Mouse (Mus musculus) activated CD4-positive, CD25-positive, alpha-beta regulatory T cell, adult 4 months (primary cell): ENCODE data around the gene Car14. TPM values are rescaled to one million over a fixed set of nuclear protein-coding genes. Genes with fewer than 3 reads are reported as not detected.
"Not testable (repeated sequence)": the region's sequence is repeated elsewhere in the genome, so short reads cannot be mapped to it uniquely, and the experiment has no call there.

Experiments
- ATAC-seq: one replicate; pipeline ENCODE4 v1.8.0; 2017
- polyA plus RNA-seq, 2 experiments: library from polyadenylated mRNA; unstranded; fragments of 100-300 nt; shearing (Covaris generic); gene quantifications; one replicate each; pipeline ENCODE4 v1.2.1; 2017

Gene Car14
- polyA plus RNA-seq, 2 experiments from 2014 or later: not detected

- no peak for ATAC-seq
Measured at GRCm38 (mm10) chr3:95891211-95892065, 13.1 kb downstream of the Car14 start, which contains the start of gene BC028528. BC028528 (minus strand) TSS chr3:95892005.

- ATAC-seq: no peak
Measured at GRCm38 (mm10) chr3:95889664-95890063, 14.8 kb downstream of the Car14 start.

GRCm38 (mm10) chr3:95887596-95887995 lies 16.9 kb downstream of the Car14 start:
- ATAC-seq: no peak

GRCm38 (mm10) chr3:95884400-95884799 lies 20.1 kb downstream of the Car14 start:
- ATAC-seq: no peak

- no peak for ATAC-seq
Measured at GRCm38 (mm10) chr3:95882816-95883425, 21.6 kb downstream of the Car14 start.

GRCm38 (mm10) chr3:95881979-95882815 lies 22.3 kb downstream of the Car14 start, which contains the start of gene Ciart:
Ciart (minus strand) TSS chr3:95882251.
- peak; percentile 83 for ATAC-seq

GRCm38 (mm10) chr3:95879063-95879462 lies 25.4 kb downstream of the Car14 start:
- no peak for ATAC-seq

- no peak for ATAC-seq
Measured at GRCm38 (mm10) chr3:95872048-95872447, 32.4 kb downstream of the Car14 start.

GRCm38 (mm10) chr3:95871392-95871867 lies 33.1 kb downstream of the Car14 start, which contains the start of gene Mrps21:
Mrps21 (minus strand) TSS chr3:95871519.
- peak; percentile 91 for ATAC-seq

- ATAC-seq: no peak
Measured at GRCm38 (mm10) chr3:95870976-95871375, 33.5 kb downstream of the Car14 start.

- ATAC-seq: no peak
Measured at GRCm38 (mm10) chr3:95867408-95867807, 37.1 kb downstream of the Car14 start.

- no peak for ATAC-seq
Measured at GRCm38 (mm10) chr3:95866071-95866470, 38.4 kb downstream of the Car14 start.

- no peak for ATAC-seq
Measured at GRCm38 (mm10) chr3:95865571-95865970, 38.9 kb downstream of the Car14 start.

GRCm38 (mm10) chr3:95865050-95865449 lies 39.4 kb downstream of the Car14 start:
- ATAC-seq: no peak

- ATAC-seq: no peak
Measured at GRCm38 (mm10) chr3:95863578-95863977, 40.9 kb downstream of the Car14 start.

- ATAC-seq: peak; percentile 86
Measured at GRCm38 (mm10) chr3:95861796-95862195, 42.7 kb downstream of the Car14 start.

GRCm38 (mm10) chr3:95861216-95861615 lies 43.3 kb downstream of the Car14 start:
- ATAC-seq: no peak

- ATAC-seq: no peak
Measured at GRCm38 (mm10) chr3:95860323-95860722, 44.2 kb downstream of the Car14 start.

GRCm38 (mm10) chr3:95858278-95858677 lies 46.2 kb downstream of the Car14 start:
- not testable (repeated sequence) for ATAC-seq

GRCm38 (mm10) chr3:95857050-95857449 lies 47.4 kb downstream of the Car14 start:
- ATAC-seq: not testable (repeated sequence)

GRCm38 (mm10) chr3:95856115-95856514 lies 48.4 kb downstream of the Car14 start:
- no peak for ATAC-seq

GRCm38 (mm10) chr3:95855502-95856089 lies 48.9 kb downstream of the Car14 start, which contains the start of gene Prpf3:
Prpf3 (minus strand) TSS chr3:95855885.
- ATAC-seq: peak; percentile 96
